Mouse (Mus musculus) thymus, postnatal 25 days (tissue): Measurements from ENCODE around the gene Arhgap32.
A peak's percentile ranks its signal among the peaks of the same experiment; 100 is the strongest.
"Not testable (repeated sequence)": the region's sequence is repeated elsewhere in the genome, so short reads cannot be mapped to it uniquely, and the experiment has no call there.

Source experiments
- DNase-seq: peaks from one replicate; pipeline ENCODE4 v3.0.0; 2022

Arhgap32 gene

GRCm38 (mm10) chr9:32115786-32116185 lies at the start of gene Arhgap32:
Gene Arhgap32 (plus strand): TSS chr9:32116136.
- peak; percentile 7 for DNase-seq

DNA sequence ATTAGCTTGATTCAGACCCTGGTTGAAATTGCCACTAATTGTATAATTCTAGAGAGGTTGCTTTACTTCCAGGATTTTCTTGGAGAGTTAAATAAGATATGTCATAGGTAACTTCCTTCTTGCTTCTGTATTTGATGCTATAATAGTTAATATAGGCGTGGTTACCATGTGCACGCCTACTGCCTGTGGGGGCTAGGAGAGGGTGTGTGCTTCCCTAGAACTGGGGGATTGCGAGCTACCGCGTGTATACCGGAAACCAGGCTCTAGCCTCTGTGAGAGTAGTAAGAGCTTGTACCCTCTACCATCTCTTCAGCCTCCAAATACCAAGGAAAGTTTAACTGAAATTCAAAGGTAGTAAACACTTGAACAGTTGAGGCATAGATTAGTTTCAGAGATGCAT lies 43.2 kb upstream of the Arhgap32 start:
- no peak for DNase-seq

DNA sequence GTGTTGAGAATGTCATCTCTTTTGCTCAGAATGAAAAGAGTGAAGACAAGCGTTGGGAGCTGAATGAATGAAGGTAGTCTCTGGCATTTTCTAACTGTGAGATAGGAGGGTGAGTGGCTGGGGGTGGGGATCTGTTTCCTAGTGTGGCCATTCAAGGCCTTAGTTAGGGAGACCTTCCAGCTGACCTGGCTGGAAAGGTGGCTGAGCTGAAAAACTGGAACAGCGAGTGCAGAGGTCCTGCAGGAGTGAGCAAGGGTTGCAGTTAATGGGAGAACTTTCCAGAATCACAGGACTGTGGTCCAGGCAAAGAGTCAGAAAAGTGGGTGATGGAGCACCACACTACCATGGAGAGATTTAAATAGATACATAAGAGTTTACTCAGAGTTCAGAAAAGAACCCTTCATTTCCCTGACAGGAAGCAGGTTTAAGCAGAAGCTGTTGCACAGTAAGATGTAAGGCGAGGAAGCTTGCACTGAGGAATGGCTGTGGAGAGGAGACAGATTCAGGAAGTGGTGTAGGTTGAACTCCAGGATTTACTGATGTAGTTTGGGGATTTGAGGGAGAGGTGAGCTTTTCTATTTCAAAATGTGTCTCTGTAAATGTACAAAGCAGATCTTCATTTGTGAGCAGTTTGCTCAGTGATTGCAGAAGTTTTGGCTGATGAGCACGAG lies 27.7 kb upstream of the Arhgap32 start:
- no peak for DNase-seq

- DNase-seq: no peak
Observed at GRCm38 (mm10) chr9:32088882-32089281, 27.1 kb upstream of the Arhgap32 start.

DNA sequence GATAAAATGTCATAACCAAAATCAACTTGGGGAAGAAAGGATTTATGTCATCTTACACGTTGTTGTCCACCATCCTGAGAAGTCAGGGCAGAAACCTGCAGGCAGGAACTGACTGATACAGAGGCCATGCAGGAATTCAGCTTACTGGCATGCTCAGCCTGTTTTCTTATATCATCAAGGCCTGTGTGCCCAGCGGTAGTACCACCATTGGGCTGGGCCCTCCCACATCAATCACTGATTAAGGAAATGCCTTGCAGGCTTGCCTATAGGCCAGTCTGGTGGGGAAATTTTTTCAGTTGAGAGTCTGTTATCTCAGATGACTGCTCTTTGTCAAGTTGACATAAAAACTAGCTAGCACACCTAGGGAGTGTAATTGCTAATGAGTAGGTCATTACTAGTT lies 22.5 kb upstream of the Arhgap32 start:
- no peak for DNase-seq

DNA sequence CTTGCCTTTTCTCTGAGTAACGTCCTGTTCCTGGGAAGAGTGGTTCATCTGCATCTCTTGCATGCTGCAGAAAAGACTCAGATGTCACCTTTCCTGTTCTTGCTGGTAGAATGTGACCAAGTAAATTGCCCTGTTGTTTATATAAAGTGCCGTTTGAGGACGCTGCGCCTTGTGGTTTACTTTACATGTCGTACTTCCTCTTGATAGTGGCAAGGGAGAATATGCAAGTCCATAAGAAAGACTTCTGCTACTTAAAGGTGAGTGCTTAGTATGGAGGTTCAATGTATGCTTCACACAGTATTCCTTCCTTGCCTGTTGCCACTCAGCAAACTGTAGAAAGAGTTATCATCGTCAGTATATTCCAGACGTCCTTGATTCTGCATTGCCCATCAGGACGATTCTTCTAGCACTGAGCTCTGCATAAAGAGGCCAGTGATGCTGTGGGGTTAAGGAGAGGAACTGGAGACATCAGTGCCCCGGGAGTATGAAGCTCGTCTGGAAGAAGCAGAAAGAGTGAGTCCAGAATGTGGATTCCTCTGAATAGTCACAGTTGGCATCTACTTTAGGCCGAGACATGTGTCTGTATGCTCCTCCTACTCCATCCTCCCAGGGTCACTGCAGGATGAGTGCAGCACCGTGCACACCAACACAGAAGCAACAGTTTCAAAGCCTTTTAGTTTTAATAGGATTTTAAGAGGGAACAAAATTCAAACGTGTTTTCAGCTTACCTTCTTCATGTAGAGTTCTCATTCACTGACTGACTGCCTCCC lies 21.4 kb upstream of the Arhgap32 start:
- no peak for DNase-seq

DNA sequence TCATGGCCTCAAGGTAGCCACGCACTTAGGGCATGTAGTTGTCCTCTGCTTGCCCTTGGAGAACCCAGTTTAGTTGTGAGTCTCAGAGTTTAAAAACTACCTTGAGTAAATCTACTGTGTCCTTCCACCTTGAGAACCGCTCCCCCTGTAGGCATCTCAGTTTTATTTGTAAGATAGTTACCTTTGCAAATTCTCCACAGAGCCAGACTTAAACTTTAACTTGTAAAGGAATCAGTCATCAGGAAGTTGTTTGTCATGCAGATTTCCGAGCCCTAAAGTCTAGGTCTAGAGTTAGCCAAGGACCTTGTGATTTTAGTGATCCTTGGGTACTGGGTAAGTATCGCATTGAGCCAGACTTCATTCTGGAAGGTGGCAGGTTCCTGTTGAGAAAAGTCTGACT lies 20.4 kb upstream of the Arhgap32 start:
- no peak for DNase-seq

- DNase-seq: no peak
Observed at GRCm38 (mm10) chr9:32096541-32096940, 19.4 kb upstream of the Arhgap32 start.

DNA sequence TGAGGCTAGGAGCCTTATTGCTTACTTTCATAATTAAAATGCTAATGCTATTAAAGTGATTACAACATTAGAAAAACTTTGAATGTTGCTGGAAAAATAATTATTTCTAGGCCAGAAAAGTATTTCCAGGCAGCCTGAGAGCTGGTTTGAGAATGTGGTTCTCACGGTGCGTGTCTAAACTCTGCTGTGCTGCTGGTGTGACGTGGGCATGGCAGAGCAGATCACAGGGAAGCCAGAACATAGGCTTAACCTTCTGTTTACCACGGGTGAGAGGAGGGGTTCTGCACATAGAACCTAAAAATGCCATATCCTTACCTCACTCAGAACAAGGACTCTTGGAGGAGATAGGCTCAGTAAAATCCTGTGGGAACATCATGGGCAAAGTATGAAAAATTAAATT lies 18.8 kb upstream of the Arhgap32 start:
- DNase-seq: no peak

DNA sequence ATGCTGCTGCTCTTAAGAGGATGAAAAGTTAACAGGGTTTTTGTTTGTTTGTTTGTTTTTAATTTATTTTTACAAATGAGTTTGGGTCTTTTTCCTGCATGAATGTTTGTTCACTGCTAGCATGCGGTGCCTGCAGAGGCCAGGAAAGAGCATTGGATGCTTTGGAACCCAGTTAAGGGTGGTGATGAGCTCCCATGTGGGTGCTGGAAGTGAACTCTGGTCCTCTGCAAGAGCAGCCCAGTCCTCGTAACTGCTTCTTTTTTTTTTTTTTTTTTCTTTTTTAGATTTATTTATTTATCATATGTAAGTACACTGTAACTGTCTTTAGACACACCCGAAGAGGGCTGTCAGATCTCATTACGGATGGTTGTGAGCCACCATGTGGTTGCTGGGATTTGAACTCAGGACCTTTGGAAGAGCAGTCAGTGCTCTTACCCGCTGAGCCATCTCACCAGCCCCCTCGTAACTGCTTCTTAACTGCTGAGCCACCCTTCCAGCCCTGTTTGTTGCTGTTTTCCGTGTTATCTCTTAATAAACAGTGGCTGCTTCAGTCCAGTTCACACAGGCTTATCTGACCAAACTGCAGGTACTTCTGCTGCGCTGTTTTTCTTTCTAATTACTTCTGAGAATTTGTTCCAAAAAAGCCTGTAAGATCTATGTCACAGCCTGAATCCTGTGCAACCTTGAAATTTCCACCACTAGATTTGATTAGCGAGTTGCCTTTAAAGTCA lies 17.3 kb upstream of the Arhgap32 start:
- DNase-seq: no peak

DNA sequence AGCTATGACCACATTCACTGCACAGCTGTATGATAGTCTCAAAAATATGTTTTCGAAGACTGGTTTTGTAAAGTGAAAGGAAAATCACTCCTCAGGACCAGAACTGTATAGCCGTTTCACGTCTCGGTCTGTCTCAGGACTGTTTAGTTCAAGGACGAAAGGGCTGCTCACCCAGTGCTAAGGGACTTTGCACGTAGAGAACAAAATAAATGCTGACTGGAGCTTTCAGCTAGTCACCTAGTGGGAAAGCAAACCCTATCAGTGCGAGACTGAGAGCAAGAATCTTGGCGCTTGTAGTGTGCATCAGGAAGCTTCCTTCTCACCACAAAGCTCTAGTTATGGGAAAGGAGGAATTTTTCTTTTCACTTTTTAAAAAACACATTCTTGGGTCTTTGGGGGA lies 15.4 kb upstream of the Arhgap32 start:
- DNase-seq: no peak

GRCm38 (mm10) chr9:32101488-32101887 lies 14.4 kb upstream of the Arhgap32 start:
- DNase-seq: no peak

DNA sequence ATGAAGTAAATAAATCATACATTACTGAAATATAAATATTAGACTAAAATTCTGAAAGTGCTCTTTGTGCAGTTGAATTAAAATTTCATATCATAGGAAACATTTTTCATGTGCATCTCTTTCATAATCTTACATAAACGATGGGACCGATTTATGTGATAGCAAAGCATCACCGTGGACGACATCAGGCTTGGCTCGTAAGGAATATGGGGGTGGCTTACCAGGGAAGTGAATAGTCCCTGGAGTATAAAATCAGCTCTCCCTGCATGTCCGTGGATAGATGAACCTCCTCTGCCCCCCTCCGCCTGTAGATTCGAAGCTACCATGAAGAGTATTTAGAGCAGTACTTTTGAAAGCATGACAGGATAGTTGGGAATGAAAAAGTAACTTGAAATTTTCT lies 11.3 kb upstream of the Arhgap32 start:
- DNase-seq: no peak

- DNase-seq: no peak
Observed at GRCm38 (mm10) chr9:32110376-32110775, 5.6 kb upstream of the Arhgap32 start.

GRCm38 (mm10) chr9:32116272-32116671 lies 336 bp downstream of the Arhgap32 start:
- DNase-seq: no peak

DNA sequence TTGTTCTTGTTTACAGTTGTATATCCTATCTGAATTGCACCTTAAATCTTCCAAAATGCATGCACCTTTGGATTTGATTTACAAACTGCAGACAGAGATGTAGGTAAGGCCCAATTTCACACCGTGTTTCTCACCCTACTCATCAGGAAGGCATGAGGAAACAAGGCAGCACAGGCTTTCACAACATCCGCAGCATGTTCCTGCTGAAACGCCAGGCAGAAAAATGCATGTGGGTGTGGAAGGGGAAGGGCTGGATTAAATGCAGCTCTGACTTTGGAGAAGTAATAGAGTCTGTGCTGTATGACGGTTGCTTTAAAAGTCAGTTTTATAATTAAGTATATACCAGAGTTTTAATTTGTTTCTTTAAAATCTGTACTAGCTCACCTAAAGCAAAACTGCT lies 1.9 kb downstream of the Arhgap32 start:
- no peak for DNase-seq

DNA sequence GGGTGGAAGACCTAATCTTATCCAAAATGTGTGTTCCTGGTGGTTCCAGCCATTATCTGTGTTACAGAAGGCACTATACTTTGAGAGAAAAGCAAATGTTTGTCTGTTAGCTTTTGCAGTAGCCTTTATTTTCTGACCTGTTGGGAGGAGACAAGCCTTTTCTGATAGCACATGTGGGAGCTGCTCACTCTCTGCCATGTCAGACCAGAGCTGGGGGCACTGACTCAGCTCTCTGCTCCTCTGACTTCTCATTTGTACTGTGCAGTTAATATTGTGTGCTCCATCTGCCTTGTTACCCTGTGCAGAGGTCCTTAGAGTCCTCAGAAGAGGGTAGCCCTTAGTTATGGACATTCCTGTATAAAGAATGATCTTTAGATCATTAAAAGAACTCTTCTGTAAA lies 2.5 kb downstream of the Arhgap32 start:
- DNase-seq: no peak

DNA sequence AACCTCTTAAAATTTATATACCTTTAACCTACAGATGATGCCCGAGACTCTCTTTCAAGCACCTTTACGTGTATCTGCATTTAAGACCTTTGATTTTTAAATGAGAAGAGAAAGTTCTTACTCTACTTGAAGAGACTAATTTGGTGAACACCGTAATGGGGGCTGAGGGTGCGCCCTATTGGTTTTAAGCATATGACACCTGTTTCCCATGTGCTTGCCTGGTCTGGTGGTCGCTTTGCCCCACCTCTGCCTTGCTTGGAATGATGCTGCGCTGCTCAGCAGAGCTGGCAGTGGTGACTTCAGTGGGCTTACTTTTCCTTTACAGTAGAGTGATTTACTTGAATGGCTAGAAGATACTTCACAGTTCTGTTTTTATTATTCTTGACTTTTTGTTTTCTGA lies 3.6 kb downstream of the Arhgap32 start:
- no peak for DNase-seq

DNA sequence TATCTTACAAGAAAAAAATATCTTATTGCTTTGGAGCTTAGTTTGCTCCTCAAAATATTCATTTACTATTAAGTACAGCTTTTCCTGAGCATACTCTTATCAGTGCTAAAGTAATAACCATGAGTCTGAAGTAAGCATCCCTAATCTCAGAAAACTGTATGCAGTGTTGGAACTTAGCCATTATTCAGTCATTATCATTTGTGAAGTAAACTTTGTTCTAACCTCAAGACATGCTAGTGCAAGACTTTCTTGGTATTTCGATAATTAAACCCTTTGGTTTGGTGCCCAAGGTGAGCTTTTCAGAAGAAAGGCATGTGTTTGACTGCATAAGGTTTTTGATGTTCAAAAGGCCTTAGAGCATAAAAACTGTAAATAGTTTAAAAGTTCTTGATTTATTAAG lies 4.2 kb downstream of the Arhgap32 start:
- no peak for DNase-seq

DNA sequence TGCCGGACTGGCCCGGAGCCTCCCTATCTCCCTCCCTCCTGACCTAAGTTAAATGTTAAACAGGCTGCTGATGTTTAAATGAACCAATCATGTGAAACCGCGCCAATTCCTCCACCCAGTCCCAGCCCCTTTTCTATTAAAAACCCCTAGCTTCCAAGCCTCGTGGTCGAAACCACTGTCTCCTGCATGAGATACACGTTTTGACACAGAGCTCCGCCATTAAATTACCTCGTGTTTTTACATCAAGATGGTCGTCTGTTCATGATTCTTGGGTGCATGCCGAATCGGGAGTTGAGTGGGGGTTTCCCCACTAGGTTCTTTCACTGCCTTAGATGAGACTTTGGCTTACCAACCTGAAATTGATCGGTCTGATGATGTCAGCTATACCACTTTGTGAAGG lies 5.3 kb downstream of the Arhgap32 start:
- DNase-seq: not testable (repeated sequence)

DNA sequence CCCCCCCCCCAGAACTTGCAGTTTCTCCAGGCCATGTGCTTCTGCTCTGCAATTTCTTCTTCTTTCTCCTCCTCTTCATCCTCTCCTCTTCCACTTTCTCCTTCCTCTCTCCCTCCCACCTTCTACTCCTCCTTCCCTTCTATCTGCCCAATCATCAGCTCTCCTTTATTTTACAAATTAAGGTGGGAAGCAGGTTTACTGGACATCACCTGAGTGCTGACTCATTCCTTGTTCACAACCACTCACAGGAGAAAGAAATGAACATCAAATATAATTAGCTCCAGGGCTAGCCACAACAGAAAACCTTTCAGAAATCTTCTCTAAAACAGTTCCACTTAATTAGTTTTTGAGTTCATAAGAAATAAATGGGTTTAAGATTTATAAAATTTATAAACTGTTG lies 20.3 kb downstream of the Arhgap32 start:
- no peak for DNase-seq

DNA sequence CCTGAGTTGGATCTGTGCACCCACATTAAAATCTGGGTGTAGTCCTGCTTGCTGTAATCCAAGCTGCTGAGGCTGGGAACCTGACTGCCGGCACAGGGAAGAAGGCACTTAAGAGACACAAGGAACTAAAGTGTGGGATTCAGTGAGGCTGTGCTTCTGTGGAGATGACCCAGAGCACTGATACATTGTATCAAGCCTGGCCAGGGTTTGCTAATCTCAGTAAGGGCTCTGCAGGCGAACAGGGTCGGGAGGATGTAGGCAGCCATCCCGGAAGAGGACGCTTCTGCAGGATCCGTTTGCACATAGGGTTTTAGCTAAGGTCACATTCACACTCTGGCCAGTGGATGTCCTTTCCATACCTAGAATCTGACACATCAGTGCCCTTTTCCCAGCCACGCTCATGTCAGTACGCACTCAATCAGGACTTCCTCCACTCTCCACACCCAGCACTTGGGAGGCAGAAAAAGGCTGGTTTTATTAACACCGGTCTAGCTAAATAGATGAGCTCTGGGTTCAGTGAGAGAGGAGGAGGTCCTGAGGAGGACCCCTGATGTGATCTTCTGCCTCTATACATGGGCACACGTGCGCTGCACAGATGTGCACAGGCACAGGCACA lies 20.9 kb downstream of the Arhgap32 start:
- DNase-seq: no peak

DNA sequence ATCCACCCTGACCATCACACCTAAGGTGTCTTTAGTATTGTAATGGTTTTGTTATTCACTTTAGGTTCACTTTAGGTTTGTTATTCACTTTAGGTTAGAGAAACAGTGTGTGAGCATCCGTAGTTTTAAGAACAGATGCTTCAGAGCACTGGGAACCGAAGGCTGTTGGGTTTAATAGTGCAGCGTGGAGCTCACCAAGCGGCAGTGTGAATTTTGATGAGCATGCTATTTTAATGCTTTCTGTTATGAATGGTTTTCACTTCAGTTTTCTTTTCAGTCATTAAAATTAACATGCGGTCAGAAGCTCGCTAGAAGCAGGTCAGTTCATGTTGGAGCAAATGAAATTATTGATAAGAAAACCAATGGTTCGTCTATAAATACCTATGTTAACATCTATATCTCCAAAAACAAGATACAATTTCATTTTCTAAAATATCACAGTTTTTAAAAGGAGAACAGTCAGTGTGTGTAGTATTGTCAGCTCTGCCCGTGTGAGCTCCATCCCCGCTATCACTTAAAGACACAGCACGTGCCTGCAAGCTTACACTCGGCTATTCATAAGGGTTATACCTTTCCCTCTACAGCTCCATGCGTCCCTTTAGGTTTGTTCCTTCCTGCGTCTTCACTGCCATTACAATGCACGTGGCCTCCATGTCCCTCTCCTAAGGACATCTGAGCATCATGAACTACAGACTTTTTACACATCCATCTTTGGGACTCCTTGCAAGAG lies 21.9 kb downstream of the Arhgap32 start:
- DNase-seq: no peak
